Mouse (Mus musculus): ENCODE results near the gene P3h4. TPM values are rescaled to one million over a fixed set of nuclear protein-coding genes. Genes with fewer than 3 reads are reported as not detected.

The P3h4 gene
- polyA plus RNA-seq, 1 experiment from 2014 or later, result 58.1 TPM

- Histone ChIP-seq H3K27me3 (ENCODE audit: control insufficient read depth, insufficient read depth, low read length) (no peaks in the 10 kb centered on the region), H3K4me3 (ENCODE audit: control insufficient read depth in 1 of 2, insufficient read depth in 1 of 2, low read depth in 1 of 2, low read length in 2 of 2) (no peak overlapping the region), H3K4me2 (ENCODE audit: low read length) (no peak overlapping the region), H3K9ac (ENCODE audit: low read length) (no peak overlapping the region), H3K27ac (replicated peaks in 1 of 2; ENCODE audit: control insufficient read depth in 1 of 2, insufficient read depth in 1 of 2, low read depth in 2 of 2, low read length in 2 of 2) (no peak overlapping the region), H3K4me1 (ENCODE audit: control insufficient read depth in 2 of 2, insufficient read depth in 2 of 2, low read length in 2 of 2) (peaks cover 13 to 15% of the 10 kb centered on the region in 2 experiments), H3K36me3 (ENCODE audit: control insufficient read depth, insufficient read depth, low read length) (peaks cover 87% of the 10 kb centered on the region), H3K9me3 (ENCODE audit: control insufficient read depth, low read length) (no peaks in the 10 kb centered on the region)
- ATAC-seq (ENCODE audit: insufficient number of reproducible peaks, insufficient read depth, low FRiP score, low read depth), result no peak
- 76% methylated on average over 6 of the region's 6 CpGs for WGBS
Measured at GRCm38 (mm10) chr11:100382682-100383081, 32.0 kb downstream of the P3h4 start.

DNA sequence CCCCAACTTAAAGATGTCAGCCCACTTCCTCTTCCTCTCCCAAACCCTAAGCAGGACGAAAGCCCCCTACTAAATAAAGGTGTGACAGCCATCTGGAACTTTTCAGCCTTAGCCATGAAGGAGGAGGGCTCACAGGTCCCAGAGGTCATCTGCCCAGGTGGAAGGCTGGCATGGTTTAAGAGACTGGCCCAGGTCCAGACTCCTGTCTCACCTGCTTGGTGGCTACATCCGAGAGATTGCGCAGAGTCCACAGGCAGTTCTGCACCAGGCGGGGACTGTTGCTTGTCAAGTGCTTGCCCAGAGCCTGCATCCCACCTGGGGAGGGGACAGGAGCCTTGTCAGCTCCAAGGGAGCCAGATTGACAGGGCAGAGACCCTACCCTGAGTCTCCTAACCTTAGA lies 35.3 kb downstream of the P3h4 start:
- Histone ChIP-seq H3K27me3 (ENCODE audit: control insufficient read depth, insufficient read depth, low read length) (no peaks in the 10 kb centered on the region), H3K4me1 (ENCODE audit: control insufficient read depth in 2 of 2, insufficient read depth in 2 of 2, low read length in 2 of 2) (no peaks in the 10 kb centered on the region), H3K9ac (ENCODE audit: low read length) (no peak overlapping the region), H3K4me2 (ENCODE audit: low read length) (no peak overlapping the region), H3K36me3 (ENCODE audit: control insufficient read depth, insufficient read depth, low read length) (peaks cover 99% of the 10 kb centered on the region), H3K9me3 (ENCODE audit: control insufficient read depth, low read length) (no peaks in the 10 kb centered on the region), H3K27ac (replicated peaks in 1 of 2; ENCODE audit: control insufficient read depth in 1 of 2, insufficient read depth in 1 of 2, low read depth in 2 of 2, low read length in 2 of 2) (no peak overlapping the region), H3K4me3 (ENCODE audit: control insufficient read depth in 1 of 2, insufficient read depth in 1 of 2, low read depth in 1 of 2, low read length in 2 of 2) (no peak overlapping the region)
- ATAC-seq (ENCODE audit: insufficient number of reproducible peaks, insufficient read depth, low FRiP score, low read depth), result no peak
- WGBS, result 76% methylated on average over 4 of the region's 4 CpGs

- no peak overlapping the region for H3K9ac ChIP-seq (ENCODE audit: low read length)
- peaks cover 99% of the 10 kb centered on the region for H3K36me3 ChIP-seq (ENCODE audit: control insufficient read depth, insufficient read depth, low read length)
- 92% methylated on average over 5 of the region's 5 CpGs for WGBS
- H3K27ac ChIP-seq (replicated peaks in 1 of 2; ENCODE audit: control insufficient read depth in 1 of 2, insufficient read depth in 1 of 2, low read depth in 2 of 2, low read length in 2 of 2), result no peak overlapping the region
- H3K4me3 ChIP-seq (ENCODE audit: control insufficient read depth in 1 of 2, insufficient read depth in 1 of 2, low read depth in 1 of 2, low read length in 2 of 2), result no peak overlapping the region
- no peak overlapping the region for H3K4me2 ChIP-seq (ENCODE audit: low read length)
- H3K27me3 ChIP-seq (ENCODE audit: control insufficient read depth, insufficient read depth, low read length), result no peaks in the 10 kb centered on the region
- ATAC-seq (ENCODE audit: insufficient number of reproducible peaks, insufficient read depth, low FRiP score, low read depth), result no peak
- no peaks in the 10 kb centered on the region for H3K4me1 ChIP-seq (ENCODE audit: control insufficient read depth in 2 of 2, insufficient read depth in 2 of 2, low read length in 2 of 2)
- H3K9me3 ChIP-seq (ENCODE audit: control insufficient read depth, low read length), result no peaks in the 10 kb centered on the region
Measured at GRCm38 (mm10) chr11:100378446-100378845, 36.2 kb downstream of the P3h4 start.

- ATAC-seq (ENCODE audit: insufficient number of reproducible peaks, insufficient read depth, low FRiP score, low read depth), result no peak
- no peak overlapping the region for H3K27ac ChIP-seq (replicated peaks in 1 of 2; ENCODE audit: control insufficient read depth in 1 of 2, insufficient read depth in 1 of 2, low read depth in 2 of 2, low read length in 2 of 2)
- no peak overlapping the region for H3K4me3 ChIP-seq (ENCODE audit: control insufficient read depth in 1 of 2, insufficient read depth in 1 of 2, low read depth in 1 of 2, low read length in 2 of 2)
- no peaks in the 10 kb centered on the region for H3K4me1 ChIP-seq (ENCODE audit: control insufficient read depth in 2 of 2, insufficient read depth in 2 of 2, low read length in 2 of 2)
- no peak overlapping the region for H3K9ac ChIP-seq (ENCODE audit: low read length)
- no peaks in the 10 kb centered on the region for H3K9me3 ChIP-seq (ENCODE audit: control insufficient read depth, low read length)
- H3K27me3 ChIP-seq (ENCODE audit: control insufficient read depth, insufficient read depth, low read length), result no peaks in the 10 kb centered on the region
- H3K4me2 ChIP-seq (ENCODE audit: low read length), result no peak overlapping the region
- whole genome bisulfite sequencing, result 92% methylated on average over 14 of the region's 14 CpGs
- peaks cover 99% of the 10 kb centered on the region for H3K36me3 ChIP-seq (ENCODE audit: control insufficient read depth, insufficient read depth, low read length)
Measured at GRCm38 (mm10) chr11:100377989-100378388, 36.6 kb downstream of the P3h4 start.

GRCm38 (mm10) chr11:100376746-100377389 lies 37.8 kb downstream of the P3h4 start:
- Histone ChIP-seq H3K4me1 (ENCODE audit: control insufficient read depth in 2 of 2, insufficient read depth in 2 of 2, low read length in 2 of 2) (no peaks in the 10 kb centered on the region), H3K9me3 (ENCODE audit: control insufficient read depth, low read length) (no peaks in the 10 kb centered on the region), H3K27ac (replicated peaks in 1 of 2; ENCODE audit: control insufficient read depth in 1 of 2, insufficient read depth in 1 of 2, low read depth in 2 of 2, low read length in 2 of 2) (no peak overlapping the region), H3K36me3 (ENCODE audit: control insufficient read depth, insufficient read depth, low read length) (peaks cover 99% of the 10 kb centered on the region), H3K27me3 (ENCODE audit: control insufficient read depth, insufficient read depth, low read length) (no peaks in the 10 kb centered on the region), H3K9ac (ENCODE audit: low read length) (no peak overlapping the region), H3K4me2 (ENCODE audit: low read length) (no peak overlapping the region), H3K4me3 (ENCODE audit: control insufficient read depth in 1 of 2, insufficient read depth in 1 of 2, low read depth in 1 of 2, low read length in 2 of 2) (no peak overlapping the region)
- ATAC-seq (ENCODE audit: insufficient number of reproducible peaks, insufficient read depth, low FRiP score, low read depth), result no peak
- WGBS, result 90% methylated on average over 21 of the region's 21 CpGs

- Histone ChIP-seq H3K4me2 (ENCODE audit: low read length) (no peak overlapping the region), H3K9ac (ENCODE audit: low read length) (no peak overlapping the region), H3K4me3 (ENCODE audit: control insufficient read depth in 1 of 2, insufficient read depth in 1 of 2, low read depth in 1 of 2, low read length in 2 of 2) (no peak overlapping the region), H3K9me3 (ENCODE audit: control insufficient read depth, low read length) (no peaks in the 10 kb centered on the region), H3K27me3 (ENCODE audit: control insufficient read depth, insufficient read depth, low read length) (no peaks in the 10 kb centered on the region), H3K27ac (replicated peaks in 1 of 2; ENCODE audit: control insufficient read depth in 1 of 2, insufficient read depth in 1 of 2, low read depth in 2 of 2, low read length in 2 of 2) (no peak overlapping the region), H3K4me1 (ENCODE audit: control insufficient read depth in 2 of 2, insufficient read depth in 2 of 2, low read length in 2 of 2) (no peaks in the 10 kb centered on the region), H3K36me3 (ENCODE audit: control insufficient read depth, insufficient read depth, low read length) (peaks cover 99% of the 10 kb centered on the region)
- WGBS, result 66% methylated on average over 4 of the region's 4 CpGs
- no peak for ATAC-seq (ENCODE audit: insufficient number of reproducible peaks, insufficient read depth, low FRiP score, low read depth)
Measured at GRCm38 (mm10) chr11:100376005-100376404, 38.6 kb downstream of the P3h4 start.

DNA sequence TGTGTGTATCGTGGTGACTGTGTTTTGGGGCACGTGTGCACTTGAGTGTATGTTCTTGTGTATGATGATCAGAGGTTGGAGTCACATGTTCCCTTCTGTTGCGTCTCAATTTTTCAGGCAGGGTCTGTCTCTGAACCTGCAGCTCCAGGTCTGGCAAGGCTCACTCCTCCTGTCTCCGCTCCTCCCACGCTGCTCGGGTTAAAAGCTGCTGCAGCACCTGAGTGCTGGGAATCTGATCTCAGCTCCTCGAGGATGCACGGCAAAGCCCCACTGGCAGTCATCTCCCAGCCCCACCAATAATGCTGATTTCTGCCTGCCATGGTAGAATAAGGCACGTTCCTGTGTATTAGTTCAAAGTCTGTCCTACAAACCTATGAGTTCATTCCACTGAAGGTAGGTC lies 39.5 kb downstream of the P3h4 start:
- peaks cover 99% of the 10 kb centered on the region for H3K36me3 ChIP-seq (ENCODE audit: control insufficient read depth, insufficient read depth, low read length)
- H3K27me3 ChIP-seq (ENCODE audit: control insufficient read depth, insufficient read depth, low read length), result no peaks in the 10 kb centered on the region
- WGBS, result 80% methylated on average over 9 of the region's 9 CpGs
- ATAC-seq (ENCODE audit: insufficient number of reproducible peaks, insufficient read depth, low FRiP score, low read depth), result no peak
- H3K4me2 ChIP-seq (ENCODE audit: low read length), result no peak overlapping the region
- no peak overlapping the region for H3K4me3 ChIP-seq (ENCODE audit: control insufficient read depth in 1 of 2, insufficient read depth in 1 of 2, low read depth in 1 of 2, low read length in 2 of 2)
- H3K9me3 ChIP-seq (ENCODE audit: control insufficient read depth, low read length), result no peaks in the 10 kb centered on the region
- no peak overlapping the region for H3K9ac ChIP-seq (ENCODE audit: low read length)
- 0 out of 4 replicates have a peak overlapping the region, but pooled peaks of 1 of the 2 experiments have one; percentile 24 for H3K27ac ChIP-seq (replicated peaks in 1 of 2; ENCODE audit: control insufficient read depth in 1 of 2, insufficient read depth in 1 of 2, low read depth in 2 of 2, low read length in 2 of 2)
- no peaks in the 10 kb centered on the region for H3K4me1 ChIP-seq (ENCODE audit: control insufficient read depth in 2 of 2, insufficient read depth in 2 of 2, low read length in 2 of 2)

DNA sequence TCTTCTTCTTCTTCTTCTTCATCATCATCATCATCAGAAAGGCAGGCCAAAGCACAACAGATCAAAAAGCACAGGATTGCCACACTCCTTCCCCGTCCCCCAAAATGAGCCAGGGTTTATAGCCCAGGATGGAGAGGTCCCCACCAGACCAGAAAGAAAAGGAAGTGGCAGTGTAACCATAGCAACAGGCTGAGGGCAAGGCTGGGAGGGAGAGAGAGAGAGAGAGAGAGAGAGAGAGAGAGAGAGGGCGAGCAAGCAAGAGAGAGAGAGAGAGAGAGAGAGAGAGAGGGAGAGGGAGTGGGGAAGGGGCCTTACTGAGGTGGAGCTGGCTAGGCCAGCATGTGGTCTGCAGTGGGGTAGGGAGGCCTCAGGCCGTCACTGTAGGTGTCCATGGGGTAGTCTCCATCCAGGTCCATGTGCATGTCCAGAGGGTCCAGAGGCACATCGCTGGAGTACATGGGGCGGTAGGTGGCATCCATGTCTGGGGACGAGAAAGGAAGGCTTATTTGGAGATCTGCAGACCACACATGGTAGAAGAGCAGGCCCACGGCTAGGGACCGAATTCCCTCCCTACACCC lies 42.6 kb downstream of the P3h4 start:
- Histone ChIP-seq H3K27me3 (ENCODE audit: control insufficient read depth, insufficient read depth, low read length) (no peaks in the 10 kb centered on the region), H3K4me3 (ENCODE audit: control insufficient read depth in 1 of 2, insufficient read depth in 1 of 2, low read depth in 1 of 2, low read length in 2 of 2) (no peak overlapping the region), H3K36me3 (ENCODE audit: control insufficient read depth, insufficient read depth, low read length) (peaks cover 83% of the 10 kb centered on the region), H3K4me1 (ENCODE audit: control insufficient read depth in 2 of 2, insufficient read depth in 2 of 2, low read length in 2 of 2) (no peaks in the 10 kb centered on the region), H3K4me2 (ENCODE audit: low read length) (no peak overlapping the region), H3K27ac (replicated peaks in 1 of 2; ENCODE audit: control insufficient read depth in 1 of 2, insufficient read depth in 1 of 2, low read depth in 2 of 2, low read length in 2 of 2) (no peak overlapping the region), H3K9me3 (ENCODE audit: control insufficient read depth, low read length) (no peaks in the 10 kb centered on the region), H3K9ac (ENCODE audit: low read length) (no peak overlapping the region)
- 84% methylated on average over 7 of the region's 8 CpGs for WGBS
- no peak for ATAC-seq (ENCODE audit: insufficient number of reproducible peaks, insufficient read depth, low FRiP score, low read depth)

Measured in heart, embryonic 14.5 days (tissue).